11 mouse cellular contexts compared by ENCODE assay signal in genomic region chr4:7987781-7988180, GRCm38 (mm10).
DNase-seq lines count a peak whose midpoint lies in the region; ATAC-seq and TF ChIP-seq lines count a peak whose summit lies in the region.
"Had no signal": no experiment of that assay in that cellular context is flagged by ENCODE, and none has a peak within 500 bp of the region (broad histone marks: within the 10 kb centered on the region; RNA-seq: fewer than 3 reads in every experiment).

No protein-coding gene starts in this region.

- H3K27me3 ChIP-seq in intestine, postnatal 0 days (replicated peaks; ENCODE audit: control insufficient read depth, insufficient read depth, low read length): no peaks in the 10 kb centered on the region
- no peaks in the 10 kb centered on the region for H3K27me3 ChIP-seq in intestine, embryonic 15.5 days (replicated peaks)
- H3K27me3 ChIP-seq in midbrain, postnatal 0 days (ENCODE audit: insufficient read depth, low read length): no peaks in the 10 kb centered on the region
- no peaks in the 10 kb centered on the region for H3K27me3 ChIP-seq in midbrain, embryonic 16.5 days (ENCODE audit: control insufficient read depth, insufficient read depth, low read depth, low read length)
- H3K27me3 ChIP-seq in splenic B cell, adult 2 months (ENCODE audit: control insufficient read depth, insufficient read depth, low read length, poor library complexity, severe bottlenecking): no peaks in the 10 kb centered on the region
- H3K27me3 ChIP-seq: Patski had no signal

- peak; percentile 69 for TF ChIP-seq CTCF in intestine, postnatal 0 days (IDR thresholded peaks at IDR 0.05; ENCODE audit: low read depth)
- TF ChIP-seq CTCF in midbrain, postnatal 0 days (IDR thresholded peaks at IDR 0.05): peak; percentile 67

- no peaks in the 10 kb centered on the region for H3K9me3 ChIP-seq in intestine, postnatal 0 days (ENCODE audit: control insufficient read depth)
- H3K9me3 ChIP-seq in intestine, embryonic 15.5 days: no peaks in the 10 kb centered on the region
- H3K9me3 ChIP-seq in midbrain, postnatal 0 days (ENCODE audit: low read length): no peaks in the 10 kb centered on the region
- no peaks in the 10 kb centered on the region for H3K9me3 ChIP-seq in midbrain, embryonic 16.5 days (replicated peaks; ENCODE audit: control insufficient read depth, low read length, poor library complexity, severe bottlenecking)

- no peak overlapping the region for H3K4me2 ChIP-seq in intestine, postnatal 0 days (replicated peaks; ENCODE audit: low read depth)
- H3K4me2 ChIP-seq in intestine, embryonic 15.5 days (replicated peaks): no peak overlapping the region
- H3K4me2 ChIP-seq in midbrain, postnatal 0 days (ENCODE audit: low read depth, low read length, poor library complexity, severe bottlenecking): no peak overlapping the region
- no peak overlapping the region for H3K4me2 ChIP-seq in midbrain, embryonic 16.5 days (ENCODE audit: low read length)

- no peaks in the 10 kb centered on the region for H3K36me3 ChIP-seq in intestine, postnatal 0 days (ENCODE audit: control insufficient read depth, insufficient read depth)
- H3K36me3 ChIP-seq in intestine, embryonic 15.5 days: no peaks in the 10 kb centered on the region
- H3K36me3 ChIP-seq in midbrain, postnatal 0 days (ENCODE audit: insufficient read depth, low read length): no peaks in the 10 kb centered on the region
- H3K36me3 ChIP-seq in midbrain, embryonic 16.5 days (ENCODE audit: control insufficient read depth, insufficient read depth, low read length): no peaks in the 10 kb centered on the region
- H3K36me3 ChIP-seq in splenic B cell, adult 2 months (ENCODE audit: control insufficient read depth, insufficient read depth, low read length, poor library complexity, severe bottlenecking): no peaks in the 10 kb centered on the region

- 93% methylated on average over 1 of the region's 1 CpGs for WGBS in intestine, postnatal 0 days
- WGBS in intestine, embryonic 15.5 days: 88% methylated on average over 1 of the region's 1 CpGs
- WGBS in midbrain, postnatal 0 days: 84% methylated on average over 1 of the region's 1 CpGs
- 96% methylated on average over 1 of the region's 1 CpGs for WGBS in midbrain, embryonic 16.5 days

- no peak overlapping the region for H3K9ac ChIP-seq in intestine, postnatal 0 days (ENCODE audit: low read depth, low read length)
- no peak overlapping the region for H3K9ac ChIP-seq in intestine, embryonic 15.5 days
- H3K9ac ChIP-seq in midbrain, postnatal 0 days (replicated peaks; ENCODE audit: low read length, poor library complexity, severe bottlenecking): no peak overlapping the region
- no peak overlapping the region for H3K9ac ChIP-seq in midbrain, embryonic 16.5 days (ENCODE audit: low read depth, low read length)

- H3K4me3 ChIP-seq in intestine, postnatal 0 days (ENCODE audit: low read depth, low read length): no peak overlapping the region
- H3K4me3 ChIP-seq in intestine, embryonic 15.5 days (replicated peaks): no peak overlapping the region
- no peak overlapping the region for H3K4me3 ChIP-seq in midbrain, postnatal 0 days (ENCODE audit: low read depth, low read length)
- no peak overlapping the region for H3K4me3 ChIP-seq in midbrain, embryonic 16.5 days (ENCODE audit: low read depth, low read length)

- no peak overlapping the region for H3K27ac ChIP-seq in intestine, postnatal 0 days (ENCODE audit: low read depth, low read length)
- no peak overlapping the region for H3K27ac ChIP-seq in intestine, embryonic 15.5 days
- H3K27ac ChIP-seq in midbrain, postnatal 0 days (ENCODE audit: low read depth, low read length): no peak overlapping the region
- no peak overlapping the region for H3K27ac ChIP-seq in midbrain, embryonic 16.5 days (ENCODE audit: low read length)

- ATAC-seq in intestine, postnatal 0 days: no peak
- no peak for ATAC-seq in intestine, embryonic 15.5 days
- no peak for ATAC-seq in midbrain, postnatal 0 days (ENCODE audit: low FRiP score)
- no peak for ATAC-seq in midbrain, embryonic 16.5 days
- ATAC-seq: forebrain, embryonic 14.5 days; Patski had no signal

- no peaks in the 10 kb centered on the region for H3K4me1 ChIP-seq in intestine, postnatal 0 days (replicated peaks; ENCODE audit: control insufficient read depth, insufficient read depth, low read length)
- no peaks in the 10 kb centered on the region for H3K4me1 ChIP-seq in intestine, embryonic 15.5 days (replicated peaks)
- H3K4me1 ChIP-seq in midbrain, postnatal 0 days (ENCODE audit: insufficient read depth, low read length): no peaks in the 10 kb centered on the region
- no peaks in the 10 kb centered on the region for H3K4me1 ChIP-seq in midbrain, embryonic 16.5 days (ENCODE audit: control insufficient read depth, insufficient read depth, low read length)

- DNase-seq in midbrain, postnatal 0 days (ENCODE audit: low spot score): peak; percentile 40
- DNase-seq in adipocyte (ENCODE audit: low spot score): peak; percentile 45
- peak; percentile 13 for DNase-seq in splenic B cell, adult 2 months (ENCODE audit: low read depth, low spot score)
- DNase-seq in right cerebral cortex, postnatal 14 days: no peak
- no peak for DNase-seq in right cerebral cortex, postnatal 36 days (ENCODE audit: low spot score in 2 of 2)
- DNase-seq: kidney, postnatal 4 days had no signal

Comparison
In these comparisons a context has a peak if more than half of its experiments do, and no peak if none do; other contexts are left out.
1. DNase-seq: peak in midbrain, postnatal 0 days (single experiment), adipocyte (single experiment) and splenic B cell, adult 2 months (single experiment); none in right cerebral cortex, postnatal 14 days (single experiment) and right cerebral cortex, postnatal 36 days (0 of 2).